Mouse (Mus musculus): ENCODE data around the gene Bicdl1.

DNA sequence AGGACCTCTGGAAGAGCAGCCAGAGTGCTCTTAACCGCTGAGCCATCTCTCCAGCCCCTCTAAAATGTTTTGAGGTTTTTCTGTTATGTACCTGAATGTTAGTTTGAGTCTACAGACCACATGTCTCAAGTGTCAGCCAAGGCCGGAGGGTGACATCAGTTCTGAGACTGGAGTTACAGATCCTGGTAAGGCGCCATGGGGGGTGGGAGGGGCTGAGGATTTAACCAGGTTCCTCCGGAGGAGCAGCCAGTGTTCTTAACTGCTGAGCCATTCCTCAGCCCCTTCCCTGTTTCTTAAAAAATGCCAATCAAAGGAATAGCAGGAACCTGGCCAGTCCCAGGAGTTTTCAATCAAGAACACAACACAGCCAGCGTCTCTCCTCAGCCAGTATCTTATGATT, 101.1 kb downstream of the Bicdl1 start:
- TF ChIP-seq GATA1 (IDR thresholded peaks at IDR 0.05; ENCODE audit: borderline replicate concordance, low read length) (no peak), FLI1 (IDR thresholded peaks at IDR 0.05; ENCODE audit: low read length) (no peak)

All from megakaryocyte, embryonic 14.5 days (primary cell).